Mouse (Mus musculus) heart, postnatal 0 days (tissue): Measurements from ENCODE around the gene Porcn. TPM values are rescaled to one million over a fixed set of nuclear protein-coding genes. Genes with fewer than 3 reads are reported as not detected.

Experiments
- ATAC-seq: fragments of 200-750 bp; cut with Nextera tagmentation; 2 replicates; pipeline ENCODE4 v1.8.0; 2017; ENCODE audit warnings: low read depth, moderate number of reproducible peaks, moderate library complexity; ENCODE audit not compliant: insufficient read depth
- DNase-seq: peaks from one replicate; pipeline ENCODE4 v3.0.0-alpha.2; 2016; ENCODE audit warnings: low spot score
- H3K27ac ChIP-seq: fragments of 300-500 bp; sonication (generic); 2 replicates; pipeline ENCODE4 v1.5.1; 2014; ENCODE audit warnings: low read depth, mild to moderate bottlenecking
- H3K27me3 ChIP-seq: fragments of 300-500 bp; sonication (generic); 2 replicates; pipeline ENCODE4 v1.6.1; 2014; ENCODE audit warnings: low read length, mixed read lengths; ENCODE audit not compliant: control insufficient read depth, insufficient read depth
- H3K36me3 ChIP-seq: fragments of 300-500 bp; sonication (generic); replicated peaks from 2 replicates; pipeline ENCODE4 v1.6.1; 2014; ENCODE audit warnings: low read length, mixed read lengths; ENCODE audit not compliant: control insufficient read depth, insufficient read depth
- H3K4me1 ChIP-seq: fragments of 300-500 bp; sonication (generic); 2 replicates; pipeline ENCODE4 v1.6.1; 2014; ENCODE audit warnings: antibody characterized with exemption; ENCODE audit not compliant: control insufficient read depth, insufficient read depth
- H3K4me2 ChIP-seq: fragments of 300-500 bp; sonication (generic); 2 replicates; pipeline ENCODE4 v1.6.1; 2014; ENCODE audit warnings: low read depth, mild to moderate bottlenecking, low read length, moderate library complexity
- H3K4me3 ChIP-seq: fragments of 300-500 bp; sonication (generic); 2 replicates; pipeline ENCODE4 v1.5.1; 2014; ENCODE audit warnings: low read depth, low read length
- H3K9ac ChIP-seq: fragments of 300-500 bp; sonication (generic); replicated peaks from 2 replicates; pipeline ENCODE4 v1.6.1; 2014; ENCODE audit warnings: low read depth, low read length, mixed read lengths
- H3K9me3 ChIP-seq: fragments of 300-500 bp; sonication (generic); replicated peaks from 2 replicates; pipeline ENCODE4 v1.6.1; 2016; ENCODE audit warnings: low read length; ENCODE audit not compliant: control insufficient read depth
- CTCF ChIP-seq: IDR thresholded peaks from 2 replicates; pipeline ENCODE4 v1.5.1; 2016; ENCODE audit warnings: antibody characterized with exemption, control low read depth, low read depth
- EP300 ChIP-seq: IDR thresholded peaks from 2 replicates; pipeline ENCODE4 v1.6.1; 2016; ENCODE audit warnings: antibody characterized with exemption, low read depth
- WGBS: fragments of 180-500 bp; shearing (Covaris S2); extraction: QIAGEN DNeasy Blood & Tissue Kit; methylation state at CpG from one replicate; pipeline ENCODE4 v1.1.7; 2014; 5-methylcytosine and 5-hydroxymethylcytosine counted together
- polyA plus RNA-seq: library from polyadenylated mRNA; unstranded; fragments of >200 nt; fragmentation: Nextera tagmentation; extraction: Ambion mirVana; gene quantifications from 2 replicates; pipeline ENCODE4 v1.2.1, GENCODE M21; 2015
- total RNA-seq: library from RNA; depleted of rRNA; stranded (reverse); fragments of >200 nt; gene quantifications from 2 replicates; pipeline ENCODE4 v1.2.3, GENCODE M21; 2014; ENCODE audit warnings: low replicate concordance

Gene Porcn
- total and polyA plus RNA-seq, 2 experiments from 2014 or later, result 1.6 to 2.9 TPM

DNA sequence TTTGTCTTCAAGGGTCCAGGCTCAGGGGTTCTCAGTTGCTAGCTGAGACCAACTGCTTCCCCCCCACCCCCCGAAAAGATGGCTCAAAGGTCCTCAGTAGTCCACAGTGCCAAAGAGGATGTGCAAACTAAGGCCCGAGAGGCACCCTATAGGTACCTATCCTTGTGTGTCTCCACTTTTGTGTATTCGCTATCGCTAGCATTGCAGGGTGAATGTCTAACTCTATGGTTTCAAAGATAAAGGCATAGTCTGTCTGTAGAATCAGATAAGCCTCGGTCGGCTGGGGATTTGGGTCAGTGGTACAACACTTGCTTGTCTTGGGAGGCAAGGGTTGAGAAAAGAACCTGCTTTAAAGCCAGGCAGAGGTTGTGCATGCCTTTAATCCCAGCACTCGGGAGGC, 17.1 kb upstream of the Porcn start:
- 72% methylated on average over 7 of the region's 7 CpGs for WGBS
- ATAC-seq, result no peak
- Histone ChIP-seq H3K36me3 (no peaks in the 10 kb centered on the region), H3K27me3 (no peaks in the 10 kb centered on the region), H3K9me3 (no peaks in the 10 kb centered on the region), H3K4me3 (no peak overlapping the region), H3K4me1 (no peaks in the 10 kb centered on the region), H3K27ac (no peak overlapping the region), H3K9ac (no peak overlapping the region), H3K4me2 (no peak overlapping the region)
- TF ChIP-seq CTCF, result no peak
- no peak for TF ChIP-seq EP300
- no peak for DNase-seq

- H3K9ac ChIP-seq, result no peak overlapping the region
- H3K36me3 ChIP-seq, result no peaks in the 10 kb centered on the region
- no peaks in the 10 kb centered on the region for H3K9me3 ChIP-seq
- no peaks in the 10 kb centered on the region for H3K4me1 ChIP-seq
- no peak overlapping the region for H3K27ac ChIP-seq
- 62% methylated on average over 7 of the region's 7 CpGs for whole genome bisulfite sequencing
- DNase-seq (no peak), ATAC-seq (no peak)
- no peak overlapping the region for H3K4me3 ChIP-seq
- TF ChIP-seq EP300 (no peak), CTCF (no peak)
- no peak overlapping the region for H3K4me2 ChIP-seq
- H3K27me3 ChIP-seq, result no peaks in the 10 kb centered on the region
These were observed 16.5 kb upstream of the Porcn start for GRCm38 (mm10) chrX:8222678-8223421.

DNA sequence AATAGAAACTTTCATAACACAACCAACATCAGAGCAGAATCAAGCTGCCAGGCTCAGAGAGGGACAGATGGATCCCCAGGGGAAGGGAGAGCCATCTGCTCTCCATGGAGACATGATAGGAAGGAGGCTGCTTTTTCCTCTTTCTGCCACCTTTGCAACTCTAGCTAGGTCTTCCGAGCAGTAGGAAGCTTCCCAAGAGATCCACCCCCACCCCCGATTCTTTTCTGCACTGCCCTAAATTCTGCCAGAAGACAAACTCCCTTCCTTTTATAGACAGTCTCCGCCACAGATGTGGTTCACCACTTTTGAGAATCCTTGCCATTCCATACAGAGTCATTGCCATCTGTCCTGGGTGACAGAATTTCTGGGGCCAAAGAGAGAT, 16.0 kb upstream of the Porcn start:
- TF ChIP-seq EP300 (no peak), CTCF (no peak)
- Histone ChIP-seq H3K27me3 (no peaks in the 10 kb centered on the region), H3K9me3 (no peaks in the 10 kb centered on the region), H3K27ac (no peak overlapping the region), H3K4me2 (no peak overlapping the region), H3K4me3 (no peak overlapping the region), H3K9ac (no peak overlapping the region), H3K36me3 (no peaks in the 10 kb centered on the region), H3K4me1 (no peaks in the 10 kb centered on the region)
- DNase-seq (no peak), ATAC-seq (no peak)
- WGBS, result 52% methylated on average over 3 of the region's 3 CpGs

GRCm38 (mm10) chrX:8219651-8220050, 13.3 kb upstream of the Porcn start:
- TF ChIP-seq CTCF (no peak), EP300 (no peak)
- no peak for DNase-seq
- H3K9me3 ChIP-seq, result no peaks in the 10 kb centered on the region
- H3K36me3 ChIP-seq, result no peaks in the 10 kb centered on the region
- WGBS, result 22% methylated on average over 8 of the region's 8 CpGs
- no peak overlapping the region for H3K9ac ChIP-seq
- ATAC-seq, result no peak
- no peak overlapping the region for H3K4me2 ChIP-seq
- H3K4me1 ChIP-seq, result no peaks in the 10 kb centered on the region
- H3K4me3 ChIP-seq, result no peak overlapping the region
- H3K27ac ChIP-seq, result no peak overlapping the region
- H3K27me3 ChIP-seq, result no peaks in the 10 kb centered on the region

- Histone ChIP-seq H3K27ac (no peak overlapping the region), H3K9me3 (no peaks in the 10 kb centered on the region), H3K36me3 (no peaks in the 10 kb centered on the region), H3K27me3 (no peaks in the 10 kb centered on the region), H3K4me2 (no peak overlapping the region), H3K4me1 (no peaks in the 10 kb centered on the region), H3K4me3 (no peak overlapping the region), H3K9ac (no peak overlapping the region)
- DNase-seq (no peak), ATAC-seq (no peak)
- TF ChIP-seq EP300 (no peak), CTCF (no peak)
- WGBS, result 22% methylated on average over 2 of the region's 2 CpGs
These were observed 11.8 kb upstream of the Porcn start for GRCm38 (mm10) chrX:8218114-8218513.

DNA sequence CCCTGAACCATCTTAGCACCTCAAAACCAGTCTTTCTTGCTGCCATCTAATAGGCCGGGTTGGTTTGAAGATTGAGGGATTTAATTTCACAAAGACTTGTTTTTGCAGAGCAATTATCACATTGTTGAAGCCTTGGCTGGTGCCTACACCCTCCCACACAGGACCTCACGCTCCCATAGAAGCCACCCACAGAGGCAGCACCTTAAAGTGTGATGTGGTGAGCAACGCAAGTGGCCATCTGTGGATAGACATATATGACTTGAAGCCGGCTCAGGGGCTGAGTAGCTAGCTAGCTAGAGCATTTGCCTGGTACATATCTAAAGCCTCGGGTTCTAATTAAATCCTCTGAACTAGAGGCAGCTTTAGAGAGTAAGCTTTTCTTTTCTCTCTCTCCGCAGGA, 11.1 kb upstream of the Porcn start:
- DNase-seq (no peak), ATAC-seq (no peak)
- Histone ChIP-seq H3K4me3 (no peak overlapping the region), H3K4me2 (no peak overlapping the region), H3K9me3 (no peaks in the 10 kb centered on the region), H3K9ac (no peak overlapping the region), H3K4me1 (no peaks in the 10 kb centered on the region), H3K27ac (no peak overlapping the region), H3K36me3 (no peaks in the 10 kb centered on the region), H3K27me3 (no peaks in the 10 kb centered on the region)
- TF ChIP-seq EP300, result no peak
- TF ChIP-seq CTCF, result no peak
- WGBS, result 24% methylated on average over 6 of the region's 6 CpGs
